Mouse (Mus musculus): ENCODE data around the gene Epm2aip1.
A peak's percentile ranks its signal among the peaks of the same experiment; 100 is the strongest.

Gene Epm2aip1

GRCm38 (mm10) chr9:111271434-111272160 is at the start of gene Epm2aip1, which contains the start of gene Mlh1:
Gene Epm2aip1 (plus strand): TSS chr9:111271929.
Gene Mlh1 (minus strand): TSS chr9:111271791.
- DNase-seq (ENCODE audit: low spot score) = peak; percentile 99

- no peak for DNase-seq (ENCODE audit: low spot score)
These were observed 48.3 kb upstream of the Epm2aip1 start for GRCm38 (mm10) chr9:111223406-111223805.

GRCm38 (mm10) chr9:111228446-111228845 is 43.3 kb upstream of the Epm2aip1 start:
- no peak for DNase-seq (ENCODE audit: low spot score)

- DNase-seq (ENCODE audit: low spot score) = no peak
These were observed 37.0 kb upstream of the Epm2aip1 start for GRCm38 (mm10) chr9:111234701-111235100.

- DNase-seq (ENCODE audit: low spot score) = no peak
These were observed 34.0 kb upstream of the Epm2aip1 start for GRCm38 (mm10) chr9:111237726-111238125.

- DNase-seq (ENCODE audit: low spot score) = no peak
These were observed 31.9 kb upstream of the Epm2aip1 start for GRCm38 (mm10) chr9:111239821-111240220.

GRCm38 (mm10) chr9:111243384-111243783 is 28.3 kb upstream of the Epm2aip1 start:
- DNase-seq (ENCODE audit: low spot score) = no peak

- DNase-seq (ENCODE audit: low spot score) = no peak
These were observed 26.2 kb upstream of the Epm2aip1 start for GRCm38 (mm10) chr9:111245546-111245945.

GRCm38 (mm10) chr9:111247682-111248246 is 24.0 kb upstream of the Epm2aip1 start:
- no peak for DNase-seq (ENCODE audit: low spot score)

GRCm38 (mm10) chr9:111252161-111252869 is 19.4 kb upstream of the Epm2aip1 start:
- no peak for DNase-seq (ENCODE audit: low spot score)

- no peak for DNase-seq (ENCODE audit: low spot score)
These were observed 11.3 kb upstream of the Epm2aip1 start for GRCm38 (mm10) chr9:111260360-111260985.

GRCm38 (mm10) chr9:111261356-111261755 is 10.4 kb upstream of the Epm2aip1 start:
- DNase-seq (ENCODE audit: low spot score) = no peak

- no peak for DNase-seq (ENCODE audit: low spot score)
These were observed 3.7 kb upstream of the Epm2aip1 start for GRCm38 (mm10) chr9:111267998-111268397.

GRCm38 (mm10) chr9:111270606-111271005 is 1.1 kb upstream of the Epm2aip1 start:
- no peak for DNase-seq (ENCODE audit: low spot score)

GRCm38 (mm10) chr9:111271056-111271433 is 684 bp upstream of the Epm2aip1 start:
- DNase-seq (ENCODE audit: low spot score) = no peak

GRCm38 (mm10) chr9:111272356-111272755 is 627 bp downstream of the Epm2aip1 start:
- DNase-seq (ENCODE audit: low spot score) = peak; percentile 15

GRCm38 (mm10) chr9:111272996-111273785 is 1.5 kb downstream of the Epm2aip1 start:
- no peak for DNase-seq (ENCODE audit: low spot score)

GRCm38 (mm10) chr9:111273958-111274357 is 2.2 kb downstream of the Epm2aip1 start:
- no peak for DNase-seq (ENCODE audit: low spot score)

GRCm38 (mm10) chr9:111275156-111275555 is 3.4 kb downstream of the Epm2aip1 start:
- no peak for DNase-seq (ENCODE audit: low spot score)

GRCm38 (mm10) chr9:111285061-111285460 is 13.3 kb downstream of the Epm2aip1 start:
- no peak for DNase-seq (ENCODE audit: low spot score)

GRCm38 (mm10) chr9:111285676-111286075 is 13.9 kb downstream of the Epm2aip1 start:
- DNase-seq (ENCODE audit: low spot score) = no peak

GRCm38 (mm10) chr9:111286468-111286867 is 14.7 kb downstream of the Epm2aip1 start:
- DNase-seq (ENCODE audit: low spot score) = no peak

Data from urinary bladder, postnatal 25 days (tissue).